Comparison of ENCODE assay signal across 8 mouse cellular contexts in genomic region chr10:12107001-12107418, GRCm38 (mm10).
DNase-seq lines count a peak whose midpoint lies in the region; ATAC-seq and TF ChIP-seq lines count a peak whose summit lies in the region.

No protein-coding gene starts in this region.

- no peak for TF ChIP-seq CTCF in lung, adult 2 months (IDR thresholded peaks at IDR 0.05; ENCODE audit: insufficient read depth, low read length)
- TF ChIP-seq CTCF in heart, adult 2 months (IDR thresholded peaks at IDR 0.05): no peak

- H3K79me2 ChIP-seq in heart, adult 2 months (replicated peaks; ENCODE audit: control insufficient read depth, insufficient read depth, low read length): no peaks in the 10 kb centered on the region

- H3K9ac ChIP-seq in lung, embryonic 15.5 days: no peak overlapping the region
- no peak overlapping the region for H3K9ac ChIP-seq in forebrain, embryonic 15.5 days (replicated peaks)
- no peak overlapping the region for H3K9ac ChIP-seq in liver, embryonic 11.5 days (ENCODE audit: low read depth, low read length)
- H3K9ac ChIP-seq in heart, adult 2 months (ENCODE audit: low read depth, low read length): no peak overlapping the region

- H3K9me3 ChIP-seq in lung, embryonic 15.5 days: no peaks in the 10 kb centered on the region
- no peaks in the 10 kb centered on the region for H3K9me3 ChIP-seq in forebrain, embryonic 15.5 days
- H3K9me3 ChIP-seq in liver, embryonic 11.5 days (ENCODE audit: control insufficient read depth, low read length): no peaks in the 10 kb centered on the region

- no peaks in the 10 kb centered on the region for H3K27me3 ChIP-seq in lung, embryonic 15.5 days
- H3K27me3 ChIP-seq in forebrain, embryonic 15.5 days: no peaks in the 10 kb centered on the region
- no peaks in the 10 kb centered on the region for H3K27me3 ChIP-seq in liver, embryonic 11.5 days (replicated peaks; ENCODE audit: control insufficient read depth, insufficient read depth, low read length)
- H3K27me3 ChIP-seq in heart, adult 2 months (ENCODE audit: control insufficient read depth, insufficient read depth, low read length): no peaks in the 10 kb centered on the region

- no peaks in the 10 kb centered on the region for H3K4me1 ChIP-seq in lung, embryonic 15.5 days
- no peaks in the 10 kb centered on the region for H3K4me1 ChIP-seq in lung, adult 2 months (ENCODE audit: control insufficient read depth, insufficient read depth, low read length)
- peaks cover 10% of the 10 kb centered on the region; the same call in 1 of the 2 replicates for H3K4me1 ChIP-seq in forebrain, embryonic 15.5 days
- H3K4me1 ChIP-seq in liver, embryonic 11.5 days (replicated peaks; ENCODE audit: control insufficient read depth, insufficient read depth, low read length): no peaks in the 10 kb centered on the region
- H3K4me1 ChIP-seq in heart, adult 2 months (ENCODE audit: control insufficient read depth, insufficient read depth, low read length): no peaks in the 10 kb centered on the region

- no peak overlapping the region for H3K4me2 ChIP-seq in lung, embryonic 15.5 days
- no peak overlapping the region for H3K4me2 ChIP-seq in forebrain, embryonic 15.5 days (replicated peaks)
- no peak overlapping the region for H3K4me2 ChIP-seq in liver, embryonic 11.5 days

- DNase-seq in lung, adult 2 months: no peak
- peak; percentile 72 for DNase-seq in adrenal gland, postnatal 10 days
- DNase-seq in liver, embryonic 11.5 days (ENCODE audit: low spot score): peak; percentile 34
- DNase-seq in retina, postnatal 1 day: peak; percentile 81
- no peak for DNase-seq in thymus, postnatal 10 days (ENCODE audit: low spot score in 2 of 2)
- DNase-seq in heart, adult 2 months: no peak

- no peaks in the 10 kb centered on the region for H3K36me3 ChIP-seq in lung, embryonic 15.5 days
- H3K36me3 ChIP-seq in forebrain, embryonic 15.5 days: no peaks in the 10 kb centered on the region
- H3K36me3 ChIP-seq in liver, embryonic 11.5 days (ENCODE audit: control insufficient read depth, insufficient read depth, low read length): no peaks in the 10 kb centered on the region
- H3K36me3 ChIP-seq in heart, adult 2 months (ENCODE audit: control insufficient read depth, insufficient read depth, low read length): no peaks in the 10 kb centered on the region

- TF ChIP-seq POLR2A in lung, adult 2 months (IDR thresholded peaks at IDR 0.05; ENCODE audit: borderline replicate concordance, extremely low read depth, low read depth, low read length): no peak
- TF ChIP-seq POLR2A in heart, adult 2 months (IDR thresholded peaks at IDR 0.05; ENCODE audit: insufficient read depth, low read depth, low read length): no peak

- TF ChIP-seq EP300 in heart, adult 2 months (IDR thresholded peaks at IDR 0.05; ENCODE audit: insufficient read depth, low read depth, low read length): no peak

- ATAC-seq in lung, embryonic 15.5 days (ENCODE audit: borderline replicate concordance, extremely low read depth, low FRiP score, low TSS enrichment): peak; percentile 57; the same call in 1 of the 2 replicates
- peak; percentile 85 for ATAC-seq in forebrain, embryonic 15.5 days (replicated peaks)
- ATAC-seq in liver, embryonic 11.5 days (replicated peaks; ENCODE audit: low FRiP score): no peak

- intact Hi-C loops in heart, adult 2 months (cut with DNase I): no loop called here

- H3K27ac ChIP-seq in lung, embryonic 15.5 days: no peak overlapping the region
- H3K27ac ChIP-seq in forebrain, embryonic 15.5 days (replicated peaks): no peak overlapping the region
- H3K27ac ChIP-seq in liver, embryonic 11.5 days (ENCODE audit: low read depth, low read length): no peak overlapping the region
- H3K27ac ChIP-seq in heart, adult 2 months: no peak overlapping the region

- H3K4me3 ChIP-seq in lung, embryonic 15.5 days: no peak overlapping the region
- H3K4me3 ChIP-seq in lung, adult 2 months (replicated peaks; ENCODE audit: extremely low read depth, low read depth, low read length): no peak overlapping the region
- no peak overlapping the region for H3K4me3 ChIP-seq in forebrain, embryonic 15.5 days
- H3K4me3 ChIP-seq in liver, embryonic 11.5 days (ENCODE audit: low read depth, low read length): no peak overlapping the region
- no peak overlapping the region for H3K4me3 ChIP-seq in heart, adult 2 months

Comparison
In these comparisons a context has a peak if more than half of its experiments do, and no peak if none do; other contexts are left out.
1. DNase-seq: peak in adrenal gland, postnatal 10 days (single experiment), liver, embryonic 11.5 days (single experiment) and retina, postnatal 1 day (single experiment); none in lung, adult 2 months (single experiment), thymus, postnatal 10 days (0 of 2) and heart, adult 2 months (0 of 2).